Mouse (Mus musculus): ENCODE data around the gene Jak1. TPM values are rescaled to one million over a fixed set of nuclear protein-coding genes. Genes with fewer than 3 reads are reported as not detected.

Gene Jak1
- total RNA-seq (2015; ENCODE audit: low replicate concordance), result 84.9 and 102 TPM in 2 replicates
- 85.2 and 101 TPM in 2 replicates for total RNA-seq (2017; ENCODE audit: low replicate concordance)

- ATAC-seq (replicated peaks; ENCODE audit: low FRiP score, poor library complexity, severe bottlenecking), result peak; percentile 98
Measured at GRCm38 (mm10) chr4:101264741-101265513, at the start of gene Jak1. Gene Jak1 (minus strand): TSS chr4:101265282.

- no peak for ATAC-seq (replicated peaks; ENCODE audit: low FRiP score, poor library complexity, severe bottlenecking)
Measured at GRCm38 (mm10) chr4:101312055-101312454, 47.0 kb upstream of the Jak1 start.

GRCm38 (mm10) chr4:101308166-101308565 is 43.1 kb upstream of the Jak1 start:
- ATAC-seq (replicated peaks; ENCODE audit: low FRiP score, poor library complexity, severe bottlenecking), result no peak

GRCm38 (mm10) chr4:101307286-101307685 is 42.2 kb upstream of the Jak1 start:
- ATAC-seq (replicated peaks; ENCODE audit: low FRiP score, poor library complexity, severe bottlenecking), result no peak

GRCm38 (mm10) chr4:101306132-101306915 is 41.2 kb upstream of the Jak1 start:
- no peak for ATAC-seq (replicated peaks; ENCODE audit: low FRiP score, poor library complexity, severe bottlenecking)

- ATAC-seq (replicated peaks; ENCODE audit: low FRiP score, poor library complexity, severe bottlenecking), result no peak
Measured at GRCm38 (mm10) chr4:101305126-101305525, 40.0 kb upstream of the Jak1 start.

- no peak for ATAC-seq (replicated peaks; ENCODE audit: low FRiP score, poor library complexity, severe bottlenecking)
Measured at GRCm38 (mm10) chr4:101304114-101304513, 39.0 kb upstream of the Jak1 start.

GRCm38 (mm10) chr4:101300392-101300910 is 35.4 kb upstream of the Jak1 start:
- no peak for ATAC-seq (replicated peaks; ENCODE audit: low FRiP score, poor library complexity, severe bottlenecking)

GRCm38 (mm10) chr4:101298311-101298990 is 33.4 kb upstream of the Jak1 start:
- ATAC-seq (replicated peaks; ENCODE audit: low FRiP score, poor library complexity, severe bottlenecking), result no peak

GRCm38 (mm10) chr4:101296836-101297235 is 31.8 kb upstream of the Jak1 start:
- ATAC-seq (replicated peaks; ENCODE audit: low FRiP score, poor library complexity, severe bottlenecking), result no peak

- ATAC-seq (replicated peaks; ENCODE audit: low FRiP score, poor library complexity, severe bottlenecking), result no peak
Measured at GRCm38 (mm10) chr4:101295788-101296187, 30.7 kb upstream of the Jak1 start.

- ATAC-seq (replicated peaks; ENCODE audit: low FRiP score, poor library complexity, severe bottlenecking), result no peak
Measured at GRCm38 (mm10) chr4:101293661-101294060, 28.6 kb upstream of the Jak1 start.

- peak; percentile 77 for ATAC-seq (replicated peaks; ENCODE audit: low FRiP score, poor library complexity, severe bottlenecking)
Measured at GRCm38 (mm10) chr4:101292736-101293541, 27.9 kb upstream of the Jak1 start.

- peak; percentile 90 for ATAC-seq (replicated peaks; ENCODE audit: low FRiP score, poor library complexity, severe bottlenecking)
Measured at GRCm38 (mm10) chr4:101292028-101292735, 27.1 kb upstream of the Jak1 start.

GRCm38 (mm10) chr4:101288292-101288691 is 23.2 kb upstream of the Jak1 start:
- ATAC-seq (replicated peaks; ENCODE audit: low FRiP score, poor library complexity, severe bottlenecking), result no peak

- ATAC-seq (replicated peaks; ENCODE audit: low FRiP score, poor library complexity, severe bottlenecking), result no peak
Measured at GRCm38 (mm10) chr4:101286562-101286961, 21.5 kb upstream of the Jak1 start.

GRCm38 (mm10) chr4:101285906-101286432 is 20.9 kb upstream of the Jak1 start:
- no peak for ATAC-seq (replicated peaks; ENCODE audit: low FRiP score, poor library complexity, severe bottlenecking)

GRCm38 (mm10) chr4:101283938-101284337 is 18.9 kb upstream of the Jak1 start:
- no peak for ATAC-seq (replicated peaks; ENCODE audit: low FRiP score, poor library complexity, severe bottlenecking)

Data from erythroblast, adult 5-6 weeks (primary cell).